Comparison of ENCODE assay signal across 9 mouse cellular contexts in the genomic region with DNA sequence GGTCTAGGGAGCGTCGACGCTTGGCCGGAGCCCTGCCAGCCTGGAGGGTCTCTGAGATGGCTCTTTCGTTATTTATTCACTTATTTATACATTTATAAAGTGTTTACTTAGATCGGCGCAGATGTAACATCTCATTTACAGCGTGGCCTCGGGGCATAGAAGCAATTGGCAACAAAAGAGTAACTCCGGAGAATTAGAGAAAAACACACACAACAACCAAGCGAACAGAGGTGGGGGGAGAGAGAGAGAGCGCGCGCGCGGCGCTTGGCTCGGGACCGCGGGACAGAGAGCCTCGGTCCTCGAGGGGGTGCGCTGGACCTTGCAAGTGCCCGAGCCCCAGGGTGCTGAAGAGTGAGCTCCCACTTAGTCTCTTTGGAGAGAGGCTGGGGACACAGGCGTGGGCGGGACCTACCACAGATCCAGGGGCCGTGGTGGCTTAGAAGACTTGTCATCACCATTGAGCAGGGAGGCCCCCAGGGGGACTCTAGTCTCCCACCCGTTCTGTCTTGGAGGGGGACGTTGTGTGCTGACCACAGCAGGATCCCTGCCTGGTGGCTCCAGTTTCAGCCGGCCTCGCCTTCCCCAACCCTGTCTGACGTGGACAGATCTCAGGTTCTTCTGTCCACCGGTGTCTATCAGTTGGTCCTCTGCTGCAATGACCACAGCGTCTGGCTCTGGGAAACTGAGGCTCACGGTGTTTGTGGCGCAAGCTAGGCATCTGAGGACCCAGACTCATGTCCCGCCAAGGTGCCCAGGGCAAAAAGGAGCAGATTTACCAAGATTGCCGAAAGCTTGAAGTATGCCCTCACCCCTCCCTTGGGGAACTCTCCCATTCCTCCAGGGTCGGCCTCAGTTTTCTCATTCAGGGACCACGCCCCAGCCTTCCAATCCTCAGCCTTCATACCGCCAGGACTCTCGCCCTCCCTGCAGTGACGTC. TPM values are rescaled to one million over a fixed set of nuclear protein-coding genes. Genes with fewer than 3 reads are reported as not detected.
A peak's percentile ranks its signal among the peaks of the same experiment; 100 is the strongest.
DNase-seq lines count a peak whose midpoint lies in the region; ATAC-seq and TF ChIP-seq lines count a peak whose summit lies in the region.
"Had no signal": no experiment of that assay in that cellular context is flagged by ENCODE, and none has a peak within 500 bp of the region (broad histone marks: within the 10 kb centered on the region; RNA-seq: fewer than 3 reads in every experiment).

No protein-coding gene starts in this region.

- no peaks in the 10 kb centered on the region for H3K9me3 ChIP-seq in kidney, embryonic 16.5 days (ENCODE audit: low read length)
- no peaks in the 10 kb centered on the region for H3K9me3 ChIP-seq in embryonic facial prominence, embryonic 10.5 days
- H3K9me3 ChIP-seq in hindbrain, postnatal 0 days (ENCODE audit: low read length) = no peaks in the 10 kb centered on the region
- no peaks in the 10 kb centered on the region for H3K9me3 ChIP-seq in neural tube, embryonic 13.5 days

- peak overlapping the region; percentile 44 for H3K4me2 ChIP-seq in kidney, embryonic 16.5 days (replicated peaks; ENCODE audit: low read depth, low read length)
- H3K4me2 ChIP-seq in hindbrain, postnatal 0 days (ENCODE audit: low read depth, low read length) = peak overlapping the region; percentile 41
- H3K4me2 ChIP-seq in neural tube, embryonic 13.5 days = peak overlapping the region; percentile 40

- H3K4me1 ChIP-seq in kidney, embryonic 16.5 days (ENCODE audit: insufficient read depth, low read length) = peaks cover 41% of the 10 kb centered on the region
- peaks cover 55% of the 10 kb centered on the region for H3K4me1 ChIP-seq in embryonic facial prominence, embryonic 10.5 days
- H3K4me1 ChIP-seq in hindbrain, postnatal 0 days (ENCODE audit: insufficient read depth, low read length) = peaks cover 20% of the 10 kb centered on the region
- peaks cover 73% of the 10 kb centered on the region for H3K4me1 ChIP-seq in neural tube, embryonic 13.5 days (replicated peaks)

- no peaks in the 10 kb centered on the region for H3K36me3 ChIP-seq in kidney, embryonic 16.5 days (ENCODE audit: insufficient read depth, low read length)
- no peaks in the 10 kb centered on the region for H3K36me3 ChIP-seq in embryonic facial prominence, embryonic 10.5 days (replicated peaks)
- no peaks in the 10 kb centered on the region for H3K36me3 ChIP-seq in hindbrain, postnatal 0 days (ENCODE audit: insufficient read depth, low read length)
- H3K36me3 ChIP-seq in neural tube, embryonic 13.5 days = no peaks in the 10 kb centered on the region

- peaks cover 82% of the 10 kb centered on the region for H3K27me3 ChIP-seq in kidney, embryonic 16.5 days (ENCODE audit: insufficient read depth, low read length)
- H3K27me3 ChIP-seq in embryonic facial prominence, embryonic 10.5 days (replicated peaks; ENCODE audit: low read depth, poor library complexity, severe bottlenecking) = peaks cover 99% of the 10 kb centered on the region
- H3K27me3 ChIP-seq in hindbrain, postnatal 0 days (ENCODE audit: insufficient read depth, low read length) = 0 out of 2 replicates have a peak, but pooled peaks cover 5% of the 10 kb centered on the region
- H3K27me3 ChIP-seq in neural tube, embryonic 13.5 days = peaks cover 94% of the 10 kb centered on the region

- peak overlapping the region; percentile 42 for H3K9ac ChIP-seq in kidney, embryonic 16.5 days (replicated peaks; ENCODE audit: low read length)
- peak overlapping the region; percentile 30; the same call in 1 of the 2 replicates for H3K9ac ChIP-seq in hindbrain, postnatal 0 days (replicated peaks; ENCODE audit: low read length)
- H3K9ac ChIP-seq in neural tube, embryonic 13.5 days = 0 out of 2 replicates have a peak overlapping the region, but pooled peaks have one; percentile 34

- DNase-seq in kidney, postnatal 36 days = no peak
- peak; percentile 42 for DNase-seq in embryonic facial prominence, embryonic 10.5 days (ENCODE audit: low spot score)
- DNase-seq in hindbrain, postnatal 0 days (ENCODE audit: low spot score) = no peak
- no peak for DNase-seq in layer of hippocampus, postnatal 25 days (ENCODE audit: extremely low spot score in 1 of 2, low spot score in 1 of 2)
- no peak for DNase-seq in adrenal gland, postnatal 14 days
- DNase-seq: spleen, adult 18-20 months had no signal

- H3K27ac ChIP-seq in kidney, embryonic 16.5 days (ENCODE audit: low read length) = peak overlapping the region; percentile 73
- H3K27ac ChIP-seq in embryonic facial prominence, embryonic 10.5 days (replicated peaks) = no peak overlapping the region; the same call in 1 of the 2 replicates
- peak overlapping the region; percentile 64; the same call in 1 of the 2 replicates for H3K27ac ChIP-seq in hindbrain, postnatal 0 days
- H3K27ac ChIP-seq in neural tube, embryonic 13.5 days (replicated peaks) = peak overlapping the region; percentile 64

- peak; percentile 42 for ATAC-seq in kidney, embryonic 16.5 days (ENCODE audit: low FRiP score, low TSS enrichment)
- ATAC-seq in hindbrain, postnatal 0 days = peak; percentile 42
- ATAC-seq in neural tube, embryonic 13.5 days (ENCODE audit: low read depth) = peak; percentile 41; the same call in 1 of the 2 replicates
- no peak for ATAC-seq in inflammation-experienced regulatory T-cells, adult 6 months

- H3K4me3 ChIP-seq in kidney, embryonic 16.5 days (ENCODE audit: low read length) = peak overlapping the region; percentile 24
- peak overlapping the region; percentile 38 for H3K4me3 ChIP-seq in embryonic facial prominence, embryonic 10.5 days
- H3K4me3 ChIP-seq in hindbrain, postnatal 0 days (ENCODE audit: low read length) = peak overlapping the region; percentile 17; the same call in 1 of the 2 replicates
- 0 out of 2 replicates have a peak overlapping the region, but pooled peaks have one; percentile 9 for H3K4me3 ChIP-seq in neural tube, embryonic 13.5 days

- WGBS in kidney, embryonic 16.5 days = 1% methylated on average over 43 of the region's 43 CpGs
- under 1% methylated on average over 43 of the region's 43 CpGs for WGBS in embryonic facial prominence, embryonic 10.5 days
- WGBS in hindbrain, postnatal 0 days = 4% methylated on average over 43 of the region's 43 CpGs
- WGBS in neural tube, embryonic 13.5 days = 1% methylated on average over 43 of the region's 43 CpGs

- no peak for TF ChIP-seq CTCF in hindbrain, postnatal 0 days (IDR thresholded peaks at IDR 0.05; ENCODE audit: low read depth)

RNA-seq across cellular contexts. Expression of gene Uncx, which starts 14.5 kb away (rescaled TPM):
- 52.8 and 65.4 TPM in 2 replicates for polyA plus RNA-seq in kidney, embryonic 16.5 days (2015; fragmentation: Nextera tagmentation; extraction: Ambion mirVana)
- 3.3 and 4.7 TPM in 2 replicates for polyA plus RNA-seq in embryonic facial prominence, embryonic 10.5 days (2016; fragmentation: Nextera tagmentation; extraction: Ambion mirVana)
- 31.3 and 47.0 TPM in 2 replicates for total RNA-seq in hindbrain, postnatal 0 days (2014; rRNA removed)
- polyA plus RNA-seq in hindbrain, postnatal 0 days (2015; fragmentation: Nextera tagmentation; extraction: Ambion mirVana) = 30.6 and 34.6 TPM in 2 replicates
- 43.3 and 46.4 TPM in 2 replicates for polyA plus RNA-seq in neural tube, embryonic 13.5 days (2015; fragmentation: Nextera tagmentation; extraction: Ambion mirVana)
- total RNA-seq in layer of hippocampus, postnatal 25 days (2021) = not detected
- not detected for polyA plus RNA-seq in inflammation-experienced regulatory T-cells, adult 6 months (2017; shearing (Covaris generic))
- 0.15 TPM in 1 of 2 replicates, not detected in the other for total RNA-seq in adrenal gland, postnatal 14 days (2021)
